Mouse (Mus musculus) ovary, adult 10 weeks (tissue): ENCODE measurements around the gene Tmod3. TPM values are rescaled to one million over a fixed set of nuclear protein-coding genes. Genes with fewer than 3 reads are reported as not detected.

Source experiments
- polyA plus RNA-seq: library from polyadenylated mRNA; stranded (reverse); fragments of 350-450 nt; fragmentation: Illumina TruSeq; extraction: RNeasy Lipid Tissue Mini Kit (QIAGEN cat#74804); gene quantifications from one replicate; pipeline ENCODE4 v1.2.3, GENCODE M21; 2014

The Tmod3 gene
- 149 TPM for polyA plus RNA-seq

DNA sequence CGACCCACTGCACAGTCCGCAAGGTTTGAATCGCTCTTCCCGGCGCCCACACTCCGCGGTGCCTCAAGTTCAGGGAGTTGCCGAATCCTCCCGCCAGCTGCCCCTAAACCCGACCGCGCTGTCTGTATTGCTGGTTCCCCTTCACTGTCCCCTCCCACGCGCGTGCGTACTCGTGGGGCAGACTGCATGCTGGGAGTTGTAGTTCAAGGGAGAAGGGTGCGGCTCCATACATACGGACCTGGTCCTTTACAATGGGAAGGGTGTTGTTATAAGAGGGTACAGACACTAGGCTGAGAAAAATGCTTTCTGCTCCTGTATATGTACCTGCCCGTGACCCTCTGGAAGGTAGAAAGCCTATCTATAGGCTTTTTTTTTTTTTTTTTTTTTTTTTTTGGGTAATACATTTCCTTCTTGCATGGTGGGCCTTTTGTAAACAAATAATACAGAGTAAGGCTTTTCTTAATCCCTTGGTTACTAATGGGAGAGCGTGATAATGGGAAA lies at the start of gene Tmod3:
TSS of gene Tmod3 (minus strand) at position 146 of the 501 bp plus-strand sequence.

Other genes starting within 250 kb of the Tmod3 start
- gene Bcl2l10, start 211.9 kb downstream of the Tmod3 start, polyA plus RNA-seq: 37.1 TPM
- 63.2 TPM for gene Mapk6, start 149.7 kb downstream of the Tmod3 start, polyA plus RNA-seq
- gene Leo1, start 118.1 kb downstream of the Tmod3 start, polyA plus RNA-seq: 56.4 TPM
- gene Tmod2, start 51.7 kb upstream of the Tmod3 start, polyA plus RNA-seq: 8.8 TPM
- gene Lysmd2, start 66.1 kb upstream of the Tmod3 start, polyA plus RNA-seq: 38.9 TPM
- gene Scg3, start 124.4 kb upstream of the Tmod3 start, polyA plus RNA-seq: 6.7 TPM
- 5.4 TPM for gene Bmp5, start 215.7 kb upstream of the Tmod3 start, polyA plus RNA-seq